Mouse (Mus musculus): Measurements from ENCODE around the gene Ppp2r5a. TPM values are rescaled to one million over a fixed set of nuclear protein-coding genes. Genes with fewer than 3 reads are reported as not detected.
A peak's percentile ranks its signal among the peaks of the same experiment; 100 is the strongest.

The Ppp2r5a gene
- polyA plus RNA-seq, 1 experiment = 14.2 TPM

DNA sequence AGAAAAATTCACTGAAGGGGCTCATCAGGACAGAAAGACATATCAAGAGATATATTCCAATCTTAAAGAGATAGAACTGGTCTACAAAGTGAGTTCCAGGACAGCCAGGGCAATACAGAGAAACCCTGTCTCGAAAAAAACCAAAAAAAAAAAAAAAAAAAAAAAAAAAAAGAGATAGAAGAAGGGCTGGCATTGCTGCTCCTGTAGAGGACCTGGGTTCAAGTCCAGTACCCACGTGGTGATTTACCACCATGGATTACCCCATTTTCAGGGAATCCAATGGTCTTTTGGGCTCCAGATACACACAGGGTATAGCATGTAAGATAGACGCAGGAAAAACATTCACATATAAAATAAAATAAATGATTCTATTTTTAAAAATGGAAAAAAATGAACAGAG is 22.2 kb downstream of the Ppp2r5a start:
- Histone ChIP-seq H3K4me3 (ENCODE audit: control insufficient read depth, low read depth, low read length) (no peak overlapping the region), H3K4me1 (ENCODE audit: control insufficient read depth, insufficient read depth, low read length) (no peaks in the 10 kb centered on the region), H3K27me3 (ENCODE audit: control insufficient read depth, insufficient read depth, low read length) (no peaks in the 10 kb centered on the region), H3K27ac (ENCODE audit: control insufficient read depth, insufficient read depth, low read depth, low read length) (no peak overlapping the region), H3K36me3 (ENCODE audit: control insufficient read depth, insufficient read depth, low read length) (no peaks in the 10 kb centered on the region)
- TF ChIP-seq CTCF (IDR thresholded peaks at IDR 0.05; ENCODE audit: control insufficient read depth, insufficient read depth, insufficient replicate concordance, low read depth, low read length) (no peak), POLR2A (IDR thresholded peaks at IDR 0.05; ENCODE audit: control insufficient read depth, low read depth, low read length) (no peak)

DNA sequence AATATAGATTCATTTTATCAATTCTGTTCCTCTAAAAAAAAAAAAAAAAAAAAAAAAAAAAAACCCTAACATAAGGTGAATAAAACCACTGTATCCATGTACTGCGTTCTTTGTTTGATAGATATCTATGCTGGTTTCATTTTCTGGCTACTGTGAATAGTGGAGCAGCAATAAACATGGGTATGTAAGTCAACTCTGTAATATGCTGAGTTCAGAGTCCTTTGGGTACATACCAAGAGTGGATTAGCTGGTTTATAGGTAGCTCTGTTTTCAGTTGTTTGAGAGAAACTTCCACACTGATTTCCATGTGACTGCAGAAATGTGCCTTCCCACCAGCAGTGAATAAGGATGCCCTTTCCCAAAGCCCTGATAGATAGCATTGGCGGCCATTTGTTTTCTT is 25.0 kb downstream of the Ppp2r5a start:
- Histone ChIP-seq H3K4me1 (ENCODE audit: control insufficient read depth, insufficient read depth, low read length) (no peaks in the 10 kb centered on the region), H3K27ac (ENCODE audit: control insufficient read depth, insufficient read depth, low read depth, low read length) (no peak overlapping the region), H3K4me3 (ENCODE audit: control insufficient read depth, low read depth, low read length) (no peak overlapping the region), H3K36me3 (ENCODE audit: control insufficient read depth, insufficient read depth, low read length) (no peaks in the 10 kb centered on the region), H3K27me3 (ENCODE audit: control insufficient read depth, insufficient read depth, low read length) (no peaks in the 10 kb centered on the region)
- TF ChIP-seq POLR2A (IDR thresholded peaks at IDR 0.05; ENCODE audit: control insufficient read depth, low read depth, low read length) (no peak), CTCF (IDR thresholded peaks at IDR 0.05; ENCODE audit: control insufficient read depth, insufficient read depth, insufficient replicate concordance, low read depth, low read length) (no peak)

DNA sequence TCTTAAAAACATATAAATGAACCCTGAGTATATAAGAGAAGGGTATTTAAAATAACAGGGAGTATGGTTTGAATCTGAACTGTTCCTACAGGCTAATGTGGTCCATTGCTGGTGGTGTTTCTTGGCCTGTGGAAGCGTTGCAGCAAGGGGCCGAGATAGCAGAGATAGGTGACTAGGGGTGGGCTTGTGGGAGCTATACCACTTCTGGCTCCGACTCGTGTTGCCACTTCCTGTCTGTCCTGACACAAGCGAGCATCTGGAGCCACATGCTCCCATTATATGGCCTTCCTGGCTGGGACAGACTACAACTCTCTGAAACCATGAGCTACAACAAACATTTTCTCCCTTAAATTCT is 27.5 kb downstream of the Ppp2r5a start:
- Histone ChIP-seq H3K4me1 (ENCODE audit: control insufficient read depth, insufficient read depth, low read length) (no peaks in the 10 kb centered on the region), H3K27ac (ENCODE audit: control insufficient read depth, insufficient read depth, low read depth, low read length) (no peak overlapping the region), H3K36me3 (ENCODE audit: control insufficient read depth, insufficient read depth, low read length) (no peaks in the 10 kb centered on the region), H3K4me3 (ENCODE audit: control insufficient read depth, low read depth, low read length) (no peak overlapping the region), H3K27me3 (ENCODE audit: control insufficient read depth, insufficient read depth, low read length) (no peaks in the 10 kb centered on the region)
- TF ChIP-seq POLR2A (IDR thresholded peaks at IDR 0.05; ENCODE audit: control insufficient read depth, low read depth, low read length) (no peak), CTCF (IDR thresholded peaks at IDR 0.05; ENCODE audit: control insufficient read depth, insufficient read depth, insufficient replicate concordance, low read depth, low read length) (no peak)

- no peaks in the 10 kb centered on the region for H3K27me3 ChIP-seq (ENCODE audit: control insufficient read depth, insufficient read depth, low read length)
- no peak overlapping the region for H3K27ac ChIP-seq (ENCODE audit: control insufficient read depth, insufficient read depth, low read depth, low read length)
- H3K36me3 ChIP-seq (ENCODE audit: control insufficient read depth, insufficient read depth, low read length) = no peaks in the 10 kb centered on the region
- no peaks in the 10 kb centered on the region for H3K4me1 ChIP-seq (ENCODE audit: control insufficient read depth, insufficient read depth, low read length)
- no peak overlapping the region for H3K4me3 ChIP-seq (ENCODE audit: control insufficient read depth, low read depth, low read length)
- TF ChIP-seq POLR2A (IDR thresholded peaks at IDR 0.05; ENCODE audit: control insufficient read depth, low read depth, low read length) = no peak
- TF ChIP-seq CTCF (IDR thresholded peaks at IDR 0.05; ENCODE audit: control insufficient read depth, insufficient read depth, insufficient replicate concordance, low read depth, low read length) = no peak
Observed at GRCm38 (mm10) chr1:191374993-191375643, 28.0 kb downstream of the Ppp2r5a start.

- H3K4me1 ChIP-seq (ENCODE audit: control insufficient read depth, insufficient read depth, low read length) = no peaks in the 10 kb centered on the region
- H3K36me3 ChIP-seq (ENCODE audit: control insufficient read depth, insufficient read depth, low read length) = no peaks in the 10 kb centered on the region
- H3K27ac ChIP-seq (ENCODE audit: control insufficient read depth, insufficient read depth, low read depth, low read length) = no peak overlapping the region
- H3K27me3 ChIP-seq (ENCODE audit: control insufficient read depth, insufficient read depth, low read length) = no peaks in the 10 kb centered on the region
- no peak for TF ChIP-seq CTCF (IDR thresholded peaks at IDR 0.05; ENCODE audit: control insufficient read depth, insufficient read depth, insufficient replicate concordance, low read depth, low read length)
- no peak overlapping the region for H3K4me3 ChIP-seq (ENCODE audit: control insufficient read depth, low read depth, low read length)
Observed at GRCm38 (mm10) chr1:191369140-191369539, 33.9 kb downstream of the Ppp2r5a start.

- H3K4me3 ChIP-seq (ENCODE audit: control insufficient read depth, low read depth, low read length) = no peak overlapping the region
- H3K4me1 ChIP-seq (ENCODE audit: control insufficient read depth, insufficient read depth, low read length) = no peaks in the 10 kb centered on the region
- TF ChIP-seq CTCF (IDR thresholded peaks at IDR 0.05; ENCODE audit: control insufficient read depth, insufficient read depth, insufficient replicate concordance, low read depth, low read length) = no peak
- no peak for TF ChIP-seq POLR2A (IDR thresholded peaks at IDR 0.05; ENCODE audit: control insufficient read depth, low read depth, low read length)
- no peak overlapping the region for H3K27ac ChIP-seq (ENCODE audit: control insufficient read depth, insufficient read depth, low read depth, low read length)
- H3K27me3 ChIP-seq (ENCODE audit: control insufficient read depth, insufficient read depth, low read length) = no peaks in the 10 kb centered on the region
- H3K36me3 ChIP-seq (ENCODE audit: control insufficient read depth, insufficient read depth, low read length) = no peaks in the 10 kb centered on the region
Observed at GRCm38 (mm10) chr1:191368193-191368592, 34.9 kb downstream of the Ppp2r5a start.

DNA sequence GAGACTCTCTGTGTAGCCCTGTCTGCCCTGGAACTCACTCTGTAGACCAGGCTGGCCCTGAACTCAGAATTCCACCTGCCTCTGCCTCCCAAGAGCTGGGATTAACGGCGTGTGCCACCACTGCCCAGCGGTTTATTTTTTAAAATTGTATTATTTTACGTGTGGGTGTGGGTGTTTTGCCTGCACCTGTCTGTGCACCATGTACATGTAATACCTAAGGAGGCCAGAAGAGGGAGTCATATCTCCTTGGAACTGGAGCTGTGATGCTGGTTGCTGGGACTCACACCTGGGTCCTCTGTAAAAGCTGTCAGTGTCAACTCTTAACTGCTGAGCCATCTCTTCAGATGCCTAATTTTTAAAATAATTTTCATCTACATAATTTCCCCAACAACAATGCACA is 38.6 kb downstream of the Ppp2r5a start:
- Histone ChIP-seq H3K4me3 (ENCODE audit: control insufficient read depth, low read depth, low read length) (no peak overlapping the region), H3K4me1 (ENCODE audit: control insufficient read depth, insufficient read depth, low read length) (no peaks in the 10 kb centered on the region), H3K36me3 (ENCODE audit: control insufficient read depth, insufficient read depth, low read length) (no peaks in the 10 kb centered on the region), H3K27ac (ENCODE audit: control insufficient read depth, insufficient read depth, low read depth, low read length) (no peak overlapping the region), H3K27me3 (ENCODE audit: control insufficient read depth, insufficient read depth, low read length) (no peaks in the 10 kb centered on the region)
- peak; percentile 11; the same call in 1 of the 2 replicates for TF ChIP-seq CTCF (IDR thresholded peaks at IDR 0.05; ENCODE audit: control insufficient read depth, insufficient read depth, insufficient replicate concordance, low read depth, low read length)
- TF ChIP-seq POLR2A (IDR thresholded peaks at IDR 0.05; ENCODE audit: control insufficient read depth, low read depth, low read length) = no peak

DNA sequence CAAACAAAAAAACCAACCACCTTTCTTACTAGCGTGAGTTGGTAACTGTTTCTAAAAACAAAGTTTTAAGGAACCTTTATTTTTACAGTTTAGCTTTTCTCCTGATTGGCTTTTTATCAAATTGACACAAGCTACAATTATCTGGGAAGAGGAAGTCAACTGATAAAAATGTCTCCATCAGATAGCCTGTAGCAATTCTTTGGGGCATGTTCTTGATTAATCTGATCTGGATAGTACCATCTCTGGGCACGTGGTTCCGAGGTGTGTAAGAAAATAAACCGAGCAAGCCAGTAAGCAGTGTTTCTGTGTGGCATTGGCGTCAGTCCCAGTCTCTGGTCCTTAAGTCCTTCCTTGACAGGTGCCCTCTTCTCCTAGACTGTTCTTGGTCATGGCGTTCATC is 40.7 kb downstream of the Ppp2r5a start:
- H3K36me3 ChIP-seq (ENCODE audit: control insufficient read depth, insufficient read depth, low read length) = no peaks in the 10 kb centered on the region
- H3K4me1 ChIP-seq (ENCODE audit: control insufficient read depth, insufficient read depth, low read length) = no peaks in the 10 kb centered on the region
- no peak overlapping the region for H3K4me3 ChIP-seq (ENCODE audit: control insufficient read depth, low read depth, low read length)
- H3K27ac ChIP-seq (ENCODE audit: control insufficient read depth, insufficient read depth, low read depth, low read length) = no peak overlapping the region
- no peak for TF ChIP-seq POLR2A (IDR thresholded peaks at IDR 0.05; ENCODE audit: control insufficient read depth, low read depth, low read length)
- TF ChIP-seq CTCF (IDR thresholded peaks at IDR 0.05; ENCODE audit: control insufficient read depth, insufficient read depth, insufficient replicate concordance, low read depth, low read length) = no peak
- no peaks in the 10 kb centered on the region for H3K27me3 ChIP-seq (ENCODE audit: control insufficient read depth, insufficient read depth, low read length)

Data from testis, adult 2 months (tissue).